Mouse (Mus musculus): ENCODE measurements at regions not wholly inside any gene's neighbourhood (a gene's known extent, or its start where the extent isn't known, plus 50 kb on each side); places are given as distances from the start of the nearest gene placed in this dataset.

GRCm38 (mm10) chr13:37676912-37677311, 101.3 kb upstream of the Rreb1 start:
- Histone ChIP-seq H3K27me3 (no peaks in the 10 kb centered on the region), H3K4me3 (no peak overlapping the region), H3K9ac (replicated peaks) (no peak overlapping the region), H3K36me3 (no peaks in the 10 kb centered on the region), H3K9me3 (no peaks in the 10 kb centered on the region), H3K4me1 (peaks cover 5% of the 10 kb centered on the region; the same call in 1 of the 2 replicates), H3K27ac (replicated peaks) (no peak overlapping the region), H3K4me2 (replicated peaks) (no peak overlapping the region)
- whole genome bisulfite sequencing, result 88% methylated on average over 6 of the region's 6 CpGs
- no peak for ATAC-seq (ENCODE audit: low FRiP score, low read depth)

GRCm38 (mm10) chr13:37678251-37678650, 99.9 kb upstream of the Rreb1 start:
- H3K36me3 ChIP-seq, result no peaks in the 10 kb centered on the region
- H3K27me3 ChIP-seq, result no peaks in the 10 kb centered on the region
- no peak overlapping the region for H3K4me2 ChIP-seq (replicated peaks)
- WGBS, result 87% methylated on average over 12 of the region's 12 CpGs
- H3K27ac ChIP-seq (replicated peaks), result no peak overlapping the region
- no peaks in the 10 kb centered on the region for H3K9me3 ChIP-seq
- no peak for ATAC-seq (ENCODE audit: low FRiP score, low read depth)
- no peak overlapping the region for H3K4me3 ChIP-seq
- peaks cover 5% of the 10 kb centered on the region; the same call in 1 of the 2 replicates for H3K4me1 ChIP-seq
- no peak overlapping the region for H3K9ac ChIP-seq (replicated peaks)

DNA sequence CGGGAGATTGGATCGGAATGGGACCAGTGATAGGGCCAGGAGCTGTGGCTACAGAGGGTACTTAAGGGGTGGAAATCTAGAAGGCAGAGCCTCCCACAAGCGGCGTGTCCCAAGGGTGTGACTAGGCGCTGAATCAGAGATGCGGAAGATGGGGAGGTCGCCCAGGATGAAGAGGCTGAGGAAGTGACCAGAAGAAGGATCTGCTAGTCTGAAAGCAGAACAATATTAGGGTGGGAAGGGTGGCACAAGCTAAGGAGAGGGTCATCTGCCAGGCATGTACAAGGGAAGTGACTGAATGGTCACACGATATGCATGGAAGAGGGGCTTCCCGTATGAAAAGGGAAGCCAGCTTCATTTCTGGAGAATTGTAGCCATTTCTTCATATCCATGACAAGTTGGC, 99.4 kb upstream of the Rreb1 start:
- ATAC-seq (ENCODE audit: low FRiP score, low read depth), result no peak
- Histone ChIP-seq H3K36me3 (no peaks in the 10 kb centered on the region), H3K4me3 (no peak overlapping the region), H3K27ac (replicated peaks) (no peak overlapping the region), H3K9me3 (no peaks in the 10 kb centered on the region), H3K4me1 (peaks cover 5% of the 10 kb centered on the region; the same call in 1 of the 2 replicates), H3K27me3 (no peaks in the 10 kb centered on the region), H3K4me2 (replicated peaks) (no peak overlapping the region), H3K9ac (replicated peaks) (no peak overlapping the region)
- WGBS, result 95% methylated on average over 9 of the region's 9 CpGs

DNA sequence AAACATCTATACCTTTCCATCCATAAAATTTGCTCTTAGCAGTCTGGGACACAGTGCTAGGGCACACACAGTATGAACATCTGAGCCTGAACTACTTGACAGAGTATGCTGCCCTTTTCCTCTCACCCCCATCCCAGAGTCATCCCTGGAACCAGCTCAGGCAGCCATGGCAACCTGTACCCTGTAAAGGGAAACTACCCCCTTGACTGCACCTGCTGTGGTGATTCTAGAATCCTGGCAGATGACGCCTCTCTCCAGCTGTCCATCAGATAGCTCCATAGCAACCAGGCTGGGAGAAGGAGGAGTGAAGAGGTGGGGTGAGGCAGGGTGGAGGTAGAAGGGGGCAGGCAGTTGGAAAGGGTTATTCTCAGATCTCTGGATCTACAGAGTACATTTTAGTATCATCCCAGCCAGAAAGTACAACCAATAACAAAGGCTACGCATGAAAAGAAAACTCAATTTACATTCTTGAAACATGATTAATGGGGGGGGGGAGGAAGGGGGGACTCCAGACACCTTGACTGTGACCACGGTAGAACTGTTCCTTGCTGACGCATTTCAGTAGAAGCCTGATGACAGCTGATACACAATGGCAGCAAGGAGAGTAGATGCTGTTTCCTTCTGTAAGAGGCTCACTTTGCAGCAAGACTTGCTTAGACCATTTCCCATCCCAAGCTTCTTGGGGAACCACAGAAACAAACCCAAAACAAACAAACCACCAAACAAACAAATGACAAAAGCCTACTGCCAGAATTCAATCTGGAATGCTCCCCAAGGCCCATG, 97.2 kb upstream of the Rreb1 start:
- ATAC-seq (ENCODE audit: low FRiP score, low read depth), result peak; percentile 60; the same call in 1 of the 2 replicates
- 60% methylated on average over 4 of the region's 4 CpGs for WGBS
- Histone ChIP-seq H3K9me3 (no peaks in the 10 kb centered on the region), H3K4me2 (replicated peaks) (no peak overlapping the region), H3K9ac (replicated peaks) (no peak overlapping the region), H3K27me3 (no peaks in the 10 kb centered on the region), H3K4me3 (no peak overlapping the region), H3K36me3 (no peaks in the 10 kb centered on the region), H3K27ac (replicated peaks) (no peak overlapping the region), H3K4me1 (peaks cover 5% of the 10 kb centered on the region; the same call in 1 of the 2 replicates)

- Histone ChIP-seq H3K36me3 (no peaks in the 10 kb centered on the region), H3K4me3 (no peak overlapping the region), H3K27ac (replicated peaks) (no peak overlapping the region), H3K9me3 (no peaks in the 10 kb centered on the region), H3K9ac (replicated peaks) (no peak overlapping the region), H3K27me3 (no peaks in the 10 kb centered on the region), H3K4me2 (replicated peaks) (no peak overlapping the region), H3K4me1 (peaks cover 5% of the 10 kb centered on the region; the same call in 1 of the 2 replicates)
- ATAC-seq (ENCODE audit: low FRiP score, low read depth), result no peak
- WGBS, result 89% methylated on average over 6 of the region's 6 CpGs
Measured at GRCm38 (mm10) chr13:37683045-37683679, 95.0 kb upstream of the Rreb1 start.

DNA sequence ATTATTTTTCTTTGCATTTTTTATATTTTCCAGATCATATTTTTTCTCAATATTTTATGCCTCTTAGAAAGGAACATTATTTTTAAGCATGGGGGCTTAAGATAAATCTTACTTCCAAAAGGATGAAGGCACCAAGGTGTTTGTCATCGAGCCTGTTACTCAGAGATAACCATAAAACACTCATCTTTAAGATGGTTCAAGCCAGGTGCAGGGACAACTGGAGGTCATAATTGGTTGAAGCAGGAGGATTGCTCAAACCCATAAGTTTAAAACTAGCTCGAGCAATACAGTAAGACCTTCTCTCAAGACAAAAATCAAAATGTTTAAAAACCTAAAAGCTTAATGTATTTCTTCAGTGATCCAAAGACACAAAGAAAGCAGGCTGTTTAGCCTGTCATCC, 92.6 kb upstream of the Rreb1 start:
- Histone ChIP-seq H3K4me2 (replicated peaks) (no peak overlapping the region), H3K9ac (replicated peaks) (no peak overlapping the region), H3K27ac (replicated peaks) (no peak overlapping the region), H3K4me3 (no peak overlapping the region), H3K9me3 (no peaks in the 10 kb centered on the region), H3K4me1 (peaks cover 5% of the 10 kb centered on the region; the same call in 1 of the 2 replicates), H3K36me3 (no peaks in the 10 kb centered on the region), H3K27me3 (no peaks in the 10 kb centered on the region)
- ATAC-seq (ENCODE audit: low FRiP score, low read depth), result no peak
- WGBS, result 80% methylated on average over 2 of the region's 2 CpGs

GRCm38 (mm10) chr13:37686109-37686508, 92.1 kb upstream of the Rreb1 start:
- Histone ChIP-seq H3K9me3 (no peaks in the 10 kb centered on the region), H3K36me3 (no peaks in the 10 kb centered on the region), H3K9ac (replicated peaks) (no peak overlapping the region), H3K4me1 (0 out of 2 replicates have a peak, but pooled peaks cover 1% of the 10 kb centered on the region), H3K4me2 (replicated peaks) (no peak overlapping the region), H3K4me3 (no peak overlapping the region), H3K27ac (replicated peaks) (no peak overlapping the region), H3K27me3 (no peaks in the 10 kb centered on the region)
- WGBS, result 65% methylated on average over 2 of the region's 2 CpGs
- ATAC-seq (ENCODE audit: low FRiP score, low read depth), result no peak

- H3K9ac ChIP-seq (replicated peaks), result no peak overlapping the region
- ATAC-seq (ENCODE audit: low FRiP score, low read depth), result no peak
- no peaks in the 10 kb centered on the region for H3K9me3 ChIP-seq
- H3K4me3 ChIP-seq, result no peak overlapping the region
- H3K27ac ChIP-seq (replicated peaks), result no peak overlapping the region
- 93% methylated on average over 6 of the region's 6 CpGs for WGBS
- no peaks in the 10 kb centered on the region for H3K27me3 ChIP-seq
- H3K36me3 ChIP-seq, result no peaks in the 10 kb centered on the region
- H3K4me2 ChIP-seq (replicated peaks), result no peak overlapping the region
- H3K4me1 ChIP-seq, result no peaks in the 10 kb centered on the region
Measured at GRCm38 (mm10) chr13:37689127-37689777, 88.9 kb upstream of the Rreb1 start.

DNA sequence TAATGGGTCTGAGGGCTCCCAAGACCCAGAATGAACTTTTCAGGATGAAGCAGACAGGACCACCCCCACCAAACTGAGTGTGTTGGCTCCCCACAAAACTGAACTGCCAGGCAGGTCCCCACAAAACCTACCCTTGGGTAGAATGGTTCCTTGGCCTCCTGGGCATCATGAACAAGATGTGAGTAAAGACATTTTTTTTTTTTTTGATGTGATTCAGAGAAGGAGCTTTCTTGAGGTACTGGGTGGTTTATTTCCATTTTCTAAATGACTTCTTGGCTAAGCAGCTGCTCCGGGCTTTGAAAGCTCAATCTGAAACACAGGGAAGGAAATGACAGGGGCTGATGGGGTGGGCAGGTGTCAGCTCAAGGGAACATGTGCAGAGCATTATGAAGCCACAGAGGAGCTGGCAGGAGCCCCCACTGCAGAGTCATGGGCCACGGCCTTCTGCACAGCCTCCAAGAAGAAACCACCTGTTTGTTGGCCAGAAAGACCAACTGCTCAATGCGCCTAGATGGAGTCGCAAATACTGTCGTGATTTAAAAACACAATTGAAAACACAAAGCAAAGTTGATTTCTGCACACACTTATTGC, 86.2 kb upstream of the Rreb1 start:
- Histone ChIP-seq H3K27me3 (no peaks in the 10 kb centered on the region), H3K9ac (replicated peaks) (no peak overlapping the region), H3K4me3 (no peak overlapping the region), H3K4me1 (no peaks in the 10 kb centered on the region), H3K9me3 (no peaks in the 10 kb centered on the region), H3K36me3 (no peaks in the 10 kb centered on the region), H3K4me2 (replicated peaks) (no peak overlapping the region), H3K27ac (replicated peaks) (no peak overlapping the region)
- no peak for ATAC-seq (ENCODE audit: low FRiP score, low read depth)
- 90% methylated on average over 5 of the region's 5 CpGs for WGBS

GRCm38 (mm10) chr13:37693617-37694016, 84.6 kb upstream of the Rreb1 start:
- no peaks in the 10 kb centered on the region for H3K36me3 ChIP-seq
- H3K4me3 ChIP-seq, result no peak overlapping the region
- H3K9ac ChIP-seq (replicated peaks), result no peak overlapping the region
- no peak for ATAC-seq (ENCODE audit: low FRiP score, low read depth)
- H3K9me3 ChIP-seq, result no peaks in the 10 kb centered on the region
- H3K27ac ChIP-seq (replicated peaks), result no peak overlapping the region
- H3K4me1 ChIP-seq, result no peaks in the 10 kb centered on the region
- no peak overlapping the region for H3K4me2 ChIP-seq (replicated peaks)
- H3K27me3 ChIP-seq, result no peaks in the 10 kb centered on the region
- 88% methylated on average over 3 of the region's 3 CpGs for WGBS

DNA sequence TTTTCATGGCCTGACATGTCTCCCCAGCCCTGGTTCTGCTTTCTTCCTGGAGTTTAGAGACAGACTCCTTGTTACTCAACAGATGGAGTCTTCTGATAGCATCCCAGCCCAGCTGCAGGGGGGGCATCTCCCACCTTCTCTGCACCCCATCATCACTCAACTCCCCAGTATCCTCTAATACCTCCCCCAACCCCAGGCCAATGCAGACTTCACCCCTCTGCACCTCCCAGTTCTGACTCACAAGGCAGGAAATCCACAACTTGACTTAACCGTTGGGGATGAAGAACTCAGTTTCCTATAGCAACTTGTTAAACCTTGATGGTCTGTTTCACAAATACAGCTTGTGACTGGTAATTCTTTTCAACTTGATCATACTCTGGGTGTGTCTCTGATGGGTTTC, 73.7 kb upstream of the Rreb1 start:
- Histone ChIP-seq H3K9me3 (no peaks in the 10 kb centered on the region), H3K9ac (replicated peaks) (no peak overlapping the region), H3K4me3 (no peak overlapping the region), H3K36me3 (no peaks in the 10 kb centered on the region), H3K27ac (replicated peaks) (no peak overlapping the region), H3K4me2 (replicated peaks) (no peak overlapping the region), H3K4me1 (0 out of 2 replicates have a peak, but pooled peaks cover 6% of the 10 kb centered on the region), H3K27me3 (no peaks in the 10 kb centered on the region; the same call in 1 of the 2 replicates)
- no peak for ATAC-seq (ENCODE audit: low FRiP score, low read depth)
- WGBS, result 78% methylated on average over 1 of the region's 1 CpGs

GRCm38 (mm10) chr13:37705482-37705881, 72.7 kb upstream of the Rreb1 start:
- ATAC-seq (ENCODE audit: low FRiP score, low read depth), result no peak
- 0 out of 2 replicates have a peak, but pooled peaks cover 6% of the 10 kb centered on the region for H3K4me1 ChIP-seq
- no peaks in the 10 kb centered on the region for H3K9me3 ChIP-seq
- no peaks in the 10 kb centered on the region; the same call in 1 of the 2 replicates for H3K27me3 ChIP-seq
- no peak overlapping the region for H3K4me2 ChIP-seq (replicated peaks)
- no peak overlapping the region for H3K9ac ChIP-seq (replicated peaks)
- no peaks in the 10 kb centered on the region for H3K36me3 ChIP-seq
- H3K27ac ChIP-seq (replicated peaks), result no peak overlapping the region
- 90% methylated on average over 2 of the region's 2 CpGs for WGBS
- H3K4me3 ChIP-seq, result no peak overlapping the region
